Mouse (Mus musculus) G1E (cell line): ENCODE data around the gene Nrap.

ENCODE experiments used
- CTCF ChIP-seq: IDR thresholded peaks from 2 replicates; pipeline ENCODE4 v1.5.1; 2012; ENCODE audit warnings: low read depth, low read length, inconsistent platforms, mixed read lengths
- GATA1 ChIP-seq: IDR thresholded peaks from 2 replicates; pipeline ENCODE4 v1.6.1; 2012; ENCODE audit warnings: borderline replicate concordance, low read length, inconsistent platforms, mixed read lengths
- GATA2 ChIP-seq: IDR thresholded peaks from 2 replicates; pipeline ENCODE4 v1.6.1; 2012; ENCODE audit warnings: low read depth, low read length, inconsistent platforms, borderline replicate concordance
- POLR2AphosphoS5 ChIP-seq: IDR thresholded peaks from 2 replicates; pipeline ENCODE4 v1.6.1; 2012; ENCODE audit warnings: low read depth, low read length, inconsistent platforms; ENCODE audit not compliant: insufficient replicate concordance

DNA sequence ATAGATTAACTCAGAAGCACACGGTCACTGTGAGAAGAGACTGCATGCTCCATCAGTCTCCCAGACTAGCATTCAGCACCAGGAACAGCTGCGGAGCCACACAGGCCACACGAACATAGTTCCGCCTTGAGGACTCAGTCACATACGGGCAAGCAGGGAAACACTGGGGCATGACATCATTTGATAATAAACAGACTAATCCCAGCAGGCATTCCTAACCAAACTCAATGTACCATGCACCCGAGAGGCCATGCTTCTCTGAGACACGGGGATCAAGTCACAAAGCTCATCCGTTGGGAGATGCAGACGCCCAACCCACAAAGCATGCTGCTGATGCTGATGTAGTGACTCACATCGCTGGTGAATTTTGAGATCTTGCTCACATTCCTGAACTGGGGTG is 15.8 kb downstream of the Nrap start:
- TF ChIP-seq CTCF (no peak), GATA1 (no peak), POLR2AphosphoS5 (no peak), GATA2 (no peak)
